Mouse (Mus musculus): ENCODE measurements around the gene Gnai3. TPM values are rescaled to one million over a fixed set of nuclear protein-coding genes. Genes with fewer than 3 reads are reported as not detected.

Gene Gnai3
- polyA plus RNA-seq, 1 experiment from 2014 or later = 193 TPM

GRCm38 (mm10) chr3:108178756-108179715 is 33.1 kb upstream of the Gnai3 start:
- Histone ChIP-seq H3K9ac (no peak overlapping the region), H3K9me3 (no peaks in the 10 kb centered on the region; the same call in 1 of the 2 replicates), H3K27ac (no peak overlapping the region), H3K27me3 (no peaks in the 10 kb centered on the region), H3K4me1 (peaks cover 24% of the 10 kb centered on the region), H3K36me3 (no peaks in the 10 kb centered on the region), H3K4me3 (no peak overlapping the region), H3K4me2 (replicated peaks) (no peak overlapping the region)
- 57% methylated on average over 7 of the region's 7 CpGs for WGBS
- ATAC-seq (ENCODE audit: low FRiP score, low read depth) = peak; percentile 75; the same call in 1 of the 2 replicates

GRCm38 (mm10) chr3:108174672-108175531 is 29.0 kb upstream of the Gnai3 start:
- H3K9me3 ChIP-seq = no peaks in the 10 kb centered on the region; the same call in 1 of the 2 replicates
- ATAC-seq (ENCODE audit: low FRiP score, low read depth) = peak; percentile 68
- 0 out of 2 replicates have a peak overlapping the region, but pooled peaks have one; percentile 43 for H3K9ac ChIP-seq
- H3K4me1 ChIP-seq = peaks cover 24% of the 10 kb centered on the region
- H3K4me2 ChIP-seq (replicated peaks) = peak overlapping the region; percentile 39
- WGBS = 28% methylated on average over 14 of the region's 14 CpGs
- no peak overlapping the region for H3K4me3 ChIP-seq
- peak overlapping the region; percentile 33; the same call in 1 of the 2 replicates for H3K27ac ChIP-seq
- no peaks in the 10 kb centered on the region for H3K27me3 ChIP-seq
- no peaks in the 10 kb centered on the region for H3K36me3 ChIP-seq

- H3K27ac ChIP-seq = no peak overlapping the region
- H3K4me2 ChIP-seq (replicated peaks) = no peak overlapping the region
- H3K36me3 ChIP-seq = no peaks in the 10 kb centered on the region
- peaks cover 48% of the 10 kb centered on the region for H3K4me1 ChIP-seq
- no peak for ATAC-seq (ENCODE audit: low FRiP score, low read depth)
- no peaks in the 10 kb centered on the region for H3K9me3 ChIP-seq
- H3K27me3 ChIP-seq = no peaks in the 10 kb centered on the region
- WGBS = 29% methylated on average over 3 of the region's 3 CpGs
- no peak overlapping the region for H3K9ac ChIP-seq
- no peak overlapping the region for H3K4me3 ChIP-seq
These were observed 23.3 kb upstream of the Gnai3 start for GRCm38 (mm10) chr3:108169199-108169598.

GRCm38 (mm10) chr3:108167499-108167898 is 21.6 kb upstream of the Gnai3 start:
- WGBS = 24% methylated on average over 14 of the region's 14 CpGs
- peak overlapping the region; percentile 31 for H3K9ac ChIP-seq

GRCm38 (mm10) chr3:108166486-108167211 is 20.7 kb upstream of the Gnai3 start:
- H3K27ac ChIP-seq = peak overlapping the region; percentile 85
- WGBS = 4% methylated on average over 9 of the region's 11 CpGs
- peak overlapping the region; percentile 34 for H3K4me2 ChIP-seq (replicated peaks)

More at GRCm38 (mm10) chr3:108167499-108167898, 21.6 kb upstream of the Gnai3 start:
- Histone ChIP-seq H3K9me3 (no peaks in the 10 kb centered on the region), H3K4me3 (no peak overlapping the region), H3K4me2 (replicated peaks) (no peak overlapping the region), H3K27me3 (no peaks in the 10 kb centered on the region), H3K27ac (peak overlapping the region; percentile 85), H3K36me3 (no peaks in the 10 kb centered on the region), H3K4me1 (peaks cover 48% of the 10 kb centered on the region)
- ATAC-seq (ENCODE audit: low FRiP score, low read depth) = no peak

GRCm38 (mm10) chr3:108165532-108166315 is 19.8 kb upstream of the Gnai3 start:
- WGBS = 20% methylated on average over 10 of the region's 10 CpGs
- no peaks in the 10 kb centered on the region for H3K36me3 ChIP-seq
- no peaks in the 10 kb centered on the region for H3K9me3 ChIP-seq
- ATAC-seq (ENCODE audit: low FRiP score, low read depth) = peak; percentile 15; the same call in 1 of the 2 replicates
- H3K4me2 ChIP-seq (replicated peaks) = peak overlapping the region; percentile 53
- no peaks in the 10 kb centered on the region for H3K27me3 ChIP-seq
- H3K4me1 ChIP-seq = peaks cover 48% of the 10 kb centered on the region
- H3K27ac ChIP-seq = peak overlapping the region; percentile 85; the same call in 1 of the 2 replicates
- H3K4me3 ChIP-seq = no peak overlapping the region
- H3K9ac ChIP-seq = no peak overlapping the region

More at GRCm38 (mm10) chr3:108166486-108167211, 20.7 kb upstream of the Gnai3 start:
- H3K9me3 ChIP-seq = no peaks in the 10 kb centered on the region
- H3K9ac ChIP-seq = peak overlapping the region; percentile 31; the same call in 1 of the 2 replicates
- H3K36me3 ChIP-seq = no peaks in the 10 kb centered on the region
- peak; percentile 78 for ATAC-seq (ENCODE audit: low FRiP score, low read depth)
- H3K4me1 ChIP-seq = peaks cover 48% of the 10 kb centered on the region
- H3K27me3 ChIP-seq = no peaks in the 10 kb centered on the region
- H3K4me3 ChIP-seq = no peak overlapping the region

GRCm38 (mm10) chr3:108164807-108165206 is 18.9 kb upstream of the Gnai3 start:
- WGBS = 23% methylated on average over 9 of the region's 9 CpGs
- Histone ChIP-seq H3K9me3 (no peaks in the 10 kb centered on the region), H3K27me3 (no peaks in the 10 kb centered on the region), H3K4me1 (peaks cover 48% of the 10 kb centered on the region), H3K36me3 (no peaks in the 10 kb centered on the region), H3K27ac (no peak overlapping the region), H3K9ac (no peak overlapping the region), H3K4me2 (replicated peaks) (peak overlapping the region; percentile 53), H3K4me3 (no peak overlapping the region)
- ATAC-seq (ENCODE audit: low FRiP score, low read depth) = peak; percentile 22; the same call in 1 of the 2 replicates

GRCm38 (mm10) chr3:108164091-108164490 is 18.1 kb upstream of the Gnai3 start:
- Histone ChIP-seq H3K4me2 (replicated peaks) (no peak overlapping the region), H3K4me1 (peaks cover 43% of the 10 kb centered on the region), H3K4me3 (no peak overlapping the region), H3K36me3 (no peaks in the 10 kb centered on the region), H3K27ac (no peak overlapping the region), H3K9me3 (no peaks in the 10 kb centered on the region), H3K9ac (no peak overlapping the region; the same call in 1 of the 2 replicates), H3K27me3 (no peaks in the 10 kb centered on the region)
- 63% methylated on average over 5 of the region's 5 CpGs for WGBS
- no peak for ATAC-seq (ENCODE audit: low FRiP score, low read depth)

- H3K9ac ChIP-seq = no peak overlapping the region; the same call in 1 of the 2 replicates
- ATAC-seq (ENCODE audit: low FRiP score, low read depth) = peak; percentile 60
- 0 out of 2 replicates have a peak overlapping the region, but pooled peaks have one; percentile 10 for H3K27ac ChIP-seq
- WGBS = 63% methylated on average over 9 of the region's 9 CpGs
- no peak overlapping the region for H3K4me2 ChIP-seq (replicated peaks)
- no peaks in the 10 kb centered on the region for H3K27me3 ChIP-seq
- H3K4me1 ChIP-seq = peaks cover 4% of the 10 kb centered on the region; the same call in 1 of the 2 replicates
- H3K4me3 ChIP-seq = no peak overlapping the region
- no peaks in the 10 kb centered on the region for H3K36me3 ChIP-seq
- H3K9me3 ChIP-seq = no peaks in the 10 kb centered on the region
These were observed 12.6 kb upstream of the Gnai3 start for GRCm38 (mm10) chr3:108158383-108159037.

GRCm38 (mm10) chr3:108154656-108155055 is 8.7 kb upstream of the Gnai3 start, which contains the start of gene Gpr61:
TSS of gene Gpr61 (minus strand) at chr3:108154882.
- H3K4me2 ChIP-seq (replicated peaks) = no peak within 1 kb of the TSS
- ATAC-seq (ENCODE audit: low FRiP score, low read depth) = no peak
- H3K27me3 ChIP-seq = no peaks in the 10 kb centered on the region
- no peaks in the 10 kb centered on the region for H3K36me3 ChIP-seq
- no peak within 1 kb of the TSS for H3K4me3 ChIP-seq
- WGBS = 42% methylated on average over 4 of the region's 4 CpGs
- H3K27ac ChIP-seq = no peak within 1 kb of the TSS
- peaks cover 4% of the 10 kb centered on the region; the same call in 1 of the 2 replicates for H3K4me1 ChIP-seq
- H3K9me3 ChIP-seq = no peaks in the 10 kb centered on the region
- no peak within 1 kb of the TSS for H3K9ac ChIP-seq
